Mouse (Mus musculus) E14TG2a.4 (cell line): Measurements from ENCODE around the gene Nfatc3.

Experiments
- H3K27me3 ChIP-seq: 2 replicates; pipeline ENCODE4 v1.6.1; 2014; ENCODE audit warnings: low read length, control low read depth; ENCODE audit not compliant: insufficient read depth
- H3K36me3 ChIP-seq: 2 replicates; pipeline ENCODE4 v1.6.1; 2014; ENCODE audit warnings: low read length, control low read depth; ENCODE audit not compliant: insufficient read depth
- H3K4me1 ChIP-seq: replicated peaks from 2 replicates; pipeline ENCODE4 v1.6.1; 2014; ENCODE audit warnings: low read depth, low read length, control low read depth
- H3K4me3 ChIP-seq: replicated peaks from 2 replicates; pipeline ENCODE4 v1.5.1; 2014; ENCODE audit warnings: mild to moderate bottlenecking, low read length
- H3K9me3 ChIP-seq: 2 replicates; pipeline ENCODE4 v1.6.1; 2014; ENCODE audit warnings: low read length, control low read depth
- CTCF ChIP-seq: conservative IDR thresholded peaks from 2 replicates; pipeline ENCODE4 v1.5.1; 2014; ENCODE audit warnings: low read length
- NANOG ChIP-seq: IDR thresholded peaks from 2 replicates; pipeline ENCODE4 v1.6.1; 2014; ENCODE audit warnings: borderline replicate concordance, low read length, mixed read lengths
- POU5F1 ChIP-seq: IDR thresholded peaks from 2 replicates; pipeline ENCODE4 v1.6.1; 2014; ENCODE audit warnings: low read length, borderline replicate concordance

The Nfatc3 gene

GRCm38 (mm10) chr8:106126055-106126454 lies 67.4 kb downstream of the Nfatc3 start:
- peaks cover 16% of the 10 kb centered on the region for H3K4me1 ChIP-seq
- H3K4me3 ChIP-seq, result no peak overlapping the region
- H3K9me3 ChIP-seq, result no peaks in the 10 kb centered on the region
- peaks cover 64% of the 10 kb centered on the region for H3K36me3 ChIP-seq
- TF ChIP-seq NANOG, result no peak
- TF ChIP-seq CTCF, result no peak
- no peak for TF ChIP-seq POU5F1
- no peaks in the 10 kb centered on the region for H3K27me3 ChIP-seq

DNA sequence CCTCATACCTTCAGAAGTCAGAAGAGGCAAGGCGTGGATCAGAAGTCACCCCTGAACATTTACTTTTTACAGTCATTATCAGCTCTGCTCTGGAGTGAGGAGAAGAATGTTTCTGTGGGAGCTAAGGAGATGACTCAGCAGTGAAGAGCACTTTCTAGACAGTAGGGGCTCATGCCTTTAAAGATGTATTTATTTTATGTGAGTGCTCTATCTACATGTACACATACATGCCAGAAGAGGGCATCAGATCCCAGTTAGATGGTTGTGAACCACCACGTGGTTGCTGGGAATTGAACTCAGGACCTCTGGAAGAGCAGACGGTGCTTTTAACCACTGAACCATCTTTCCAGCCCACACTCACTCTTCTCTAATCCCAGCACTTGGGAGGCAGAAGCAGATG lies 68.4 kb downstream of the Nfatc3 start:
- TF ChIP-seq POU5F1, result no peak
- no peak for TF ChIP-seq NANOG
- TF ChIP-seq CTCF, result 0 out of 2 replicates have a peak, but pooled peaks have one; percentile 8
- no peak overlapping the region for H3K4me3 ChIP-seq
- peaks cover 17% of the 10 kb centered on the region for H3K4me1 ChIP-seq
- peaks cover 67% of the 10 kb centered on the region for H3K36me3 ChIP-seq
- H3K9me3 ChIP-seq, result no peaks in the 10 kb centered on the region
- H3K27me3 ChIP-seq, result no peaks in the 10 kb centered on the region

GRCm38 (mm10) chr8:106127882-106128410 lies 69.3 kb downstream of the Nfatc3 start:
- H3K36me3 ChIP-seq, result peaks cover 76% of the 10 kb centered on the region
- TF ChIP-seq CTCF, result no peak
- TF ChIP-seq POU5F1, result no peak
- TF ChIP-seq NANOG, result no peak
- H3K4me1 ChIP-seq, result peaks cover 26% of the 10 kb centered on the region
- H3K27me3 ChIP-seq, result no peaks in the 10 kb centered on the region
- H3K4me3 ChIP-seq, result no peak overlapping the region
- no peaks in the 10 kb centered on the region for H3K9me3 ChIP-seq

- no peaks in the 10 kb centered on the region for H3K9me3 ChIP-seq
- H3K36me3 ChIP-seq, result peaks cover 84% of the 10 kb centered on the region
- peaks cover 6% of the 10 kb centered on the region; the same call in 1 of the 2 replicates for H3K27me3 ChIP-seq
- H3K4me3 ChIP-seq, result no peak overlapping the region
- TF ChIP-seq POU5F1 (no peak), CTCF (no peak), NANOG (no peak)
- peaks cover 37% of the 10 kb centered on the region for H3K4me1 ChIP-seq
Measured at GRCm38 (mm10) chr8:106129232-106129930, 70.7 kb downstream of the Nfatc3 start.

DNA sequence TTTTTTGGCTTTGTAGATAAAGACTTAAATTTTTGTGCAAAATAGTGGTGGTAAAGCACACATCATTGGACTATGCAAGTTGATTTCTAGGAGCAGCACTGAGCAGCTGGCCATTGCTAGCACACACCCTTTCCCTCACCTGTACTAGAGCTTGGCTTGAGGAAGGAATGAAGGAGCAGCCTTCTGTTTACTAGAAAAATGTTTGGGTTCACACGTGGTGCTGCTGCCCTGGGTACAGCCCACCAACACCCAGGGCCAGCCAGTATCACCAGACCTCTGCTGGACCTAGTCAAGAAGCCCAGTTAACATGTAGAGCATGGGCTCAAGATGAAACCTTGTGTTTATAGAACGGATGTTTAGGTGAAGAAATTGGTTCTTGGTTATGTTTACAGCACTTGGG lies 71.4 kb downstream of the Nfatc3 start:
- no peaks in the 10 kb centered on the region for H3K9me3 ChIP-seq
- H3K4me3 ChIP-seq, result no peak overlapping the region
- peaks cover 82% of the 10 kb centered on the region for H3K36me3 ChIP-seq
- H3K4me1 ChIP-seq, result peaks cover 43% of the 10 kb centered on the region
- TF ChIP-seq POU5F1 (no peak), CTCF (no peak), NANOG (no peak)
- H3K27me3 ChIP-seq, result peaks cover 12% of the 10 kb centered on the region

- Histone ChIP-seq H3K9me3 (no peaks in the 10 kb centered on the region), H3K4me3 (no peak overlapping the region), H3K4me1 (peaks cover 48% of the 10 kb centered on the region), H3K27me3 (peaks cover 17% of the 10 kb centered on the region), H3K36me3 (peaks cover 81% of the 10 kb centered on the region)
- no peak for TF ChIP-seq POU5F1
- TF ChIP-seq CTCF, result no peak
- TF ChIP-seq NANOG, result no peak
Measured at GRCm38 (mm10) chr8:106130505-106130904, 71.9 kb downstream of the Nfatc3 start.

DNA sequence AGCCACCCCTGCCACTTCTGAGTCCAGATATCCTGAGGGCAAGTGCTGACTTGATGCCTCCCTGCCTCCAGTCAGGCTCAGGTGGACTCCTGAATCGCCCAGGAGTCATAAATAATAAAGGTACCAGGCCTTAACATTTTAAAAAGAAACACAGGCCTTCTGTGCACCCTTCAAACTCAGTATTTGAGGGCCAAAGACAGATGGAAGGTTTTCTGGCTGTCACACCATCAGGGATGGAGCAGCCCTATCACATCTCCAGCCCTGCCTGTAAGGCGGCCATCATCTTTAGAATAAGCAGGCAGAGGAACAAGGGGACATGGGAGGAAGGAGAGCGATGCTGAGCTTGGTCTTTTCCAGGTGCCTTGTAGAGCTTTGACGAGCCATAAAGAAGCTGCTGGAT lies 72.4 kb downstream of the Nfatc3 start:
- TF ChIP-seq NANOG, result no peak
- TF ChIP-seq POU5F1, result no peak
- no peak for TF ChIP-seq CTCF

DNA sequence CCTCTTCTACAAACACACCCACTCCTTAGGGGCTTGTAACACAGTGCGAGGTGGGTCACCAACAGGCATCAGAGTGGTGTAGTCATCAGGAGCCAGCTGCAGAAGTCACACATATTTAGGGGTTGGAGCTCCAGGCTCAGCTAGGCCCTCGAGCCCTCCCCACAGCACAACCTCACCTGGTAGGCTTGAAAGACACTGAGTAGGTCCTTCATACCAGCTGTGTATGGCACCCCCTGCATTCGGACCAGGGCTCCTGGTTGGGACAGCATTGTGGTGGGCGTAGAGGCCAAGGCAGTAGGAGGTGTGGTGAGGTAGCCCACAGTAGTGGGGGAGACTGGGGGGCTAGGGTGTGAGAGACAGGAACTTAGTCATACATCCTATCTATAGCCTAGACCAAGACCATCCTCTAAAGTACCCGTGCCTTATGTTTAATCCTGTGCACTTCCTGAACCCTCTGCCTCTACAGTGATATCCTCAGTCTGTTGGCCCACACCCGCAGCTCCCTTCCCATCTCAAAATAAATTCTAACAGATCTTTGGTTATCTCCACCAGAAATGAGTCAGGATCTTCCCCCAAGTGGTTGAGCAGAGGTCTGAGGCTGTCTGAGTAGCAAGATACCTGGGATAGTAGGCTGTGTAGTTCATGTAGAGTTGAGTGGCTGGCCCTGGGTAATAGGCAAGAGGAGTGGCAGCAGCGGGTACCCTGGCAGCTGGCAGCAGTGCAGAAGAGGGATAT lies 73.0 kb downstream of the Nfatc3 start:
- Histone ChIP-seq H3K4me1 (peaks cover 53% of the 10 kb centered on the region), H3K4me3 (no peak overlapping the region), H3K36me3 (peaks cover 74% of the 10 kb centered on the region), H3K9me3 (no peaks in the 10 kb centered on the region), H3K27me3 (peaks cover 28% of the 10 kb centered on the region)
- TF ChIP-seq NANOG, result no peak
- TF ChIP-seq POU5F1, result no peak
- no peak for TF ChIP-seq CTCF

More for the DNA sequence above, 72.4 kb downstream of the Nfatc3 start:
- Histone ChIP-seq H3K9me3 (no peaks in the 10 kb centered on the region), H3K4me3 (no peak overlapping the region), H3K4me1 (peaks cover 53% of the 10 kb centered on the region), H3K27me3 (peaks cover 22% of the 10 kb centered on the region), H3K36me3 (peaks cover 80% of the 10 kb centered on the region)
